Mouse (Mus musculus) erythroblast, embryonic 14.5 days (primary cell): Measurements from ENCODE around the gene Gdf11. TPM values are rescaled to one million over a fixed set of nuclear protein-coding genes. Genes with fewer than 3 reads are reported as not detected.

Source experiments
- H3K27me3 ChIP-seq: 2 replicates; pipeline ENCODE4 v1.6.1; 2012; ENCODE audit warnings: inconsistent platforms; ENCODE audit not compliant: control insufficient read depth
- H3K36me3 ChIP-seq: 2 replicates; pipeline ENCODE4 v1.6.1; 2012; ENCODE audit warnings: mild to moderate bottlenecking, inconsistent platforms; ENCODE audit not compliant: control insufficient read depth
- H3K4me1 ChIP-seq: 2 replicates; pipeline ENCODE4 v1.6.1; 2012; ENCODE audit warnings: inconsistent platforms; ENCODE audit not compliant: control insufficient read depth
- H3K4me3 ChIP-seq: replicated peaks from 2 replicates; pipeline ENCODE3; 2012; ENCODE audit warnings: moderate library complexity, mild to moderate bottlenecking, inconsistent platforms
- H3K9me3 ChIP-seq: 2 replicates; pipeline ENCODE4 v1.6.1; 2012; ENCODE audit warnings: low read length, inconsistent platforms, mixed read lengths; ENCODE audit not compliant: control insufficient read depth
- GATA1 ChIP-seq: IDR thresholded peaks from 2 replicates; pipeline ENCODE4 v1.6.1; 2012; ENCODE audit warnings: low read length, inconsistent platforms, mixed read lengths
- TAL1 ChIP-seq: IDR thresholded peaks from 3 replicates; pipeline ENCODE4 v1.6.1; 2012; ENCODE audit warnings: low read length, inconsistent platforms, mixed read lengths
- polyA plus RNA-seq: library from polyadenylated mRNA; stranded (reverse); fragments of >175 nt; gene quantifications from 2 replicates; pipeline ENCODE4 v1.2.3, GENCODE M21; 2012

Gene Gdf11
- not detected in 2 replicates for polyA plus RNA-seq

DNA sequence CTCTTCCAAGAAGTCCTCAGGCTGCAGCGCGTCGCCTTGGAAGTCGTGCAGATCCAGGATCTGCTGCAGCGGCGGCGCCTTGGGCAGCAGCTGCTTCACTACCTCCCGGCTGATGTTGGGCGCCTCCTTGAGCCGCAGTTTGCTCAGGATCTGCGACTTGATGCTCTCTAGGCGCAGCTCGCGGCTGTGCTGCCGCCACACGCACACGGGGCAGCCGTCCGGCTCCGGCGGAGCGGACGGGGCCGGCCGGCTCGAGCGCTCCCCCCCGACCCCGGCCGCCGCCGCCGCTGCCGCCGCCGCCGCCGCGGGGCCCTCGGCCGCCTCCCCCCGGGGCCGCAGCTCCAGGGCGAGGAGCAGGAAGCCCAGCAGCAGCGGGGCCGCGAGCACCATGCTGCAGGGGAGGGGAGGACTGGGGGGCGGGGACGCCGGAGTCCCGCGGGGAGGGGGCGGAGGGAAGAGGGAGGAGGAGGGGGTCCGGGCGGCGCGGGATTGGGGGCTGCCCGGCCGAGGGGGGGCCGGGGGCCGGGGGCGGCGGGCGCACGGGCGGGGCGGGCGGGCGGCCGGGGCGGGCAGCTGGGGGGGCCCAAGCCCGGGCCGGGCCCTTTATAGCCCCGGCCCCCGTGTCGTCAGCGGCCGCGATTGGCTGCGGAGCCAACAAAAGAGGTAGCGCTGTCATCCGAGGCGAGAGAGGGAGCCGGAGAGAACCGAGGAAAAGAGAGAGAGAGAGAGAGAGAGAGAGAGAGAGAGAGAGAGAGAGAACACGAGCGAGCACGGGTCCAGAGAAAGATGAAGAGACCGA lies at the start of gene Gdf11:
TSS of gene Gdf11 (minus strand) at position 423 of the 799 bp plus-strand sequence.
- Histone ChIP-seq H3K4me3 (peak within 1 kb of the TSS; percentile 55), H3K27me3 (peaks cover 99% of the 10 kb centered on the region), H3K4me1 (peaks cover 6% of the 10 kb centered on the region), H3K9me3 (peaks cover 7% of the 10 kb centered on the region; the same call in 1 of the 2 replicates), H3K36me3 (no peaks in the 10 kb centered on the region)
- TF ChIP-seq TAL1 (no peak), GATA1 (no peak)

DNA sequence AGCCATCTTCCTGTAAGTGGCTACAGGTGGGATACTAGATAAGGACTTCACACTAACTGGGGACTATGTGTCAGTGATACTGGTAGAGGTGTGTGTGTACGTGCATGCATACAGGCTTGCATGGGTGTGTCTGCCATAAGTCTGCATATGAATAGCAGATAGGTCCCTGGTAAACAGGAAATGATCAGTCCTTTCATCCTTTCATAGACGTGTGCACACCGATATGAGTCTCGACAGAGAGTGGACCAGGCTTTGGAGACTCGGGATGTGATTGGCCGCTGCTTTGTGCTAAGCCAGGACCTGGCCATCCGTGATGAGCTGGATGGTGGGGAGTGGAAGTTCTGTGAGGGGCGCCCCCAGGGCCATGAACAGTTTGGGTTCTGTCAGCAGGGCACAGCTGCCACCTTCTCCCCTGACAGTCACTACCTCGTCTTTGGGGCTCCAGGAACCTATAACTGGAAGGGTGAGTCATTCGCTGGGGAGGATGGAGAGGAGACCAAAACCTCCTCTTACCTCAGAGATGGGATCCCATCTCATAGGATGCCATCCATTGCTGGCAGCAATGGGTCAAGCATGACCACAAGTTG lies 49.0 kb upstream of the Gdf11 start:
- Histone ChIP-seq H3K4me1 (no peaks in the 10 kb centered on the region), H3K27me3 (peaks cover 24% of the 10 kb centered on the region), H3K36me3 (no peaks in the 10 kb centered on the region), H3K4me3 (no peak overlapping the region), H3K9me3 (no peaks in the 10 kb centered on the region)
- TF ChIP-seq GATA1 (no peak), TAL1 (no peak)

DNA sequence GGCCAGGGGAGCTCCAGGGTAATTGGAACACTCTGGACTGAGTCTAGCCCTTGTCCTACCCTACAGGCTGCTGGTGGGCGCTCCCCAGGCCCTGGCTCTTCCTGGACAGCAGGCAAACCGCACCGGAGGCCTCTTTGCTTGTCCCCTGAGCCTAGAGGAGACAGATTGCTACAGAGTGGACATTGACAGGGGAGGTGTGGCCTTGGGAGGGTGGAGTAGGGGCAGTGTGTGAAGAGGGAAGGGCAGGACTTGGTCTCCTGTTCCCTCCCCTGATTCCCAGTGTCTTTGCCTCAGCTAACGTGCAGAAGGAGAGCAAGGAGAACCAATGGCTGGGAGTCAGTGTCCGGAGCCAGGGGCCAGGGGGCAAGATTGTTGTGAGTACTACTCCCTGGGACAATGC lies 47.5 kb upstream of the Gdf11 start:
- no peak overlapping the region for H3K4me3 ChIP-seq
- peaks cover 39% of the 10 kb centered on the region for H3K27me3 ChIP-seq
- no peaks in the 10 kb centered on the region; the same call in 1 of the 2 replicates for H3K9me3 ChIP-seq
- no peaks in the 10 kb centered on the region for H3K4me1 ChIP-seq
- H3K36me3 ChIP-seq: no peaks in the 10 kb centered on the region
- TF ChIP-seq GATA1 (no peak), TAL1 (no peak)

DNA sequence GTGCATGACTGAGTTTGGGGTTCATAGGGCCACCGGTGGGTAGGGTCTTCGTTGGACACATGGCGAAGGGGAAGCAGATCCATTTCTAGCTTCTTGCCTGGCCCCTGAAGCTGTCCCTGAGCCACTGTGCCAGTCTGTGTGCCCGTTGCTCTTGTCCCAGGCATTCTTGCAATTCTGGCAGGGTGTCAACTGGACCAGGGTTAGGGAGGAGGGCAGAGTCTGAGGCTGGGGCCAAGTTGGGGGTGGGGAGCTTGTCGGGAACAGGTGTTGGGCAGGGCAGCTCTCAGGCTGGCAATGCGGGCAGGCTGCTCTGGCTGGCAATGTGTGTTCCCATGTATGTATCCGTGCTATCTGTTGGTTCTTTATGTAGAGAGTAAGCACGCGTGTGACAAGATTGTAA lies 46.9 kb upstream of the Gdf11 start:
- no peak for TF ChIP-seq GATA1
- no peak for TF ChIP-seq TAL1
- Histone ChIP-seq H3K4me3 (no peak overlapping the region), H3K9me3 (no peaks in the 10 kb centered on the region; the same call in 1 of the 2 replicates), H3K36me3 (no peaks in the 10 kb centered on the region), H3K27me3 (peaks cover 43% of the 10 kb centered on the region), H3K4me1 (no peaks in the 10 kb centered on the region)

DNA sequence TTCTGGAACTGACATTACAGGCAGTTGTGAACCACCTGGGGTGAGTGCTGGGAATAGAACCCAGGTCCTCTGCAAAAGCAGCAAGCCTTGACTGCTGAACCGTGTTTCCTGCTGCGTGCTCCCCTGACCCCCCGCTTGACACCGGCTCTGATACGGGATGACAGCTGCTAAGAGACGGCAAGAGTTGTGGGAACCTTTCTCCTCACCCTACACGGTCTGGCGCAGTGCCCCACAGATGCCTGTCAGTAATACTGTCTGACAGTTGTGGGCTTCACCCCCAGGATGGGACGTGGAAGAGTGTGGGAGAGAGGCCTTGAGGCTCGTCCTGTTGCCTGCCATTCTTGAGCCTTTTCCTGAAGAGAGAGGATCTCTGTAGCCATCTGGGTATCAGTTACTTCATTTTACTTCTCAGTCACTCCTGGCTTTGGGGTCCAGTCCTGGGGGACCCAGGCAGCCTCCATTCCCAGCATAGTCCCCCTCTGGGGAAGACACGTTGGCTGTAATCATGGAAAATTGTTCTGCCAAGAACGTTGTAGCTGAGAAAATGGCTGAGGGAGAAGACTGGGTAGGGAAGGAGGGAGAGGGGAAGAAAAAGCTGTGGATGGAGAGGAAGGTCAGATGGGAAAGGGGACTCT lies 46.4 kb upstream of the Gdf11 start:
- H3K36me3 ChIP-seq: no peaks in the 10 kb centered on the region
- no peaks in the 10 kb centered on the region for H3K4me1 ChIP-seq
- H3K27me3 ChIP-seq: peaks cover 49% of the 10 kb centered on the region
- TF ChIP-seq TAL1 (no peak), GATA1 (no peak)
- no peaks in the 10 kb centered on the region; the same call in 1 of the 2 replicates for H3K9me3 ChIP-seq
- no peak overlapping the region for H3K4me3 ChIP-seq

DNA sequence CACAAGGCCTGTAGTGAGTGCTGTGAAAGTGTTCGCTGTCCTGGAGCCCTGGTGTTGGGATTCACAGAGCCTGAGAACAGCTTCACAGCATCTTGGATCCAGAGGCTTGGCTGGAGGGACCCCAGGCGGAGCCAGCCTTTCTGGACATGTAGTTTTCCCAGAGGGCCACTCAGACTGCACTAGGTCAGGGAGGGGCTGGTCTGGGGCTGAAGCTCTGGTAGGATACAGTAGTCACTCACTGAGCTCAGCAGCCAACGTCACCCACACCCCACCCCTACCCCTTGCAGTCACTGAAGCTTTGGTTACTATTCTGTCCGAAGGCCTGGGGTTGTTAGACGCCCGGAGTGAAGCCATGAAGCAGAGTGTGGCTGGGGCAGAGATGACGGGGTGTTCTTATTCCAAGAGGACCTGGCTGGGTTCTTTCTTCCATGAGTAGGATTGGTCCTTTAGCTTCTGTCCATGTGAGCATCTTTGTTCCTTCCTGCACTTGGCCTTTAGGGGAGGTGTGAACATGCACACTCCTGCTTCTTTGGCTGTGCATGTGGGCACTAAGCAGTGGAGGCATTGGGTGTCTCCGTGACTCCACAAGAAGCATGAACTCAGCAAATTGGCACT lies 44.4 kb upstream of the Gdf11 start:
- Histone ChIP-seq H3K4me3 (no peak overlapping the region), H3K9me3 (no peaks in the 10 kb centered on the region; the same call in 1 of the 2 replicates), H3K4me1 (no peaks in the 10 kb centered on the region), H3K27me3 (peaks cover 65% of the 10 kb centered on the region), H3K36me3 (no peaks in the 10 kb centered on the region)
- no peak for TF ChIP-seq TAL1
- no peak for TF ChIP-seq GATA1

DNA sequence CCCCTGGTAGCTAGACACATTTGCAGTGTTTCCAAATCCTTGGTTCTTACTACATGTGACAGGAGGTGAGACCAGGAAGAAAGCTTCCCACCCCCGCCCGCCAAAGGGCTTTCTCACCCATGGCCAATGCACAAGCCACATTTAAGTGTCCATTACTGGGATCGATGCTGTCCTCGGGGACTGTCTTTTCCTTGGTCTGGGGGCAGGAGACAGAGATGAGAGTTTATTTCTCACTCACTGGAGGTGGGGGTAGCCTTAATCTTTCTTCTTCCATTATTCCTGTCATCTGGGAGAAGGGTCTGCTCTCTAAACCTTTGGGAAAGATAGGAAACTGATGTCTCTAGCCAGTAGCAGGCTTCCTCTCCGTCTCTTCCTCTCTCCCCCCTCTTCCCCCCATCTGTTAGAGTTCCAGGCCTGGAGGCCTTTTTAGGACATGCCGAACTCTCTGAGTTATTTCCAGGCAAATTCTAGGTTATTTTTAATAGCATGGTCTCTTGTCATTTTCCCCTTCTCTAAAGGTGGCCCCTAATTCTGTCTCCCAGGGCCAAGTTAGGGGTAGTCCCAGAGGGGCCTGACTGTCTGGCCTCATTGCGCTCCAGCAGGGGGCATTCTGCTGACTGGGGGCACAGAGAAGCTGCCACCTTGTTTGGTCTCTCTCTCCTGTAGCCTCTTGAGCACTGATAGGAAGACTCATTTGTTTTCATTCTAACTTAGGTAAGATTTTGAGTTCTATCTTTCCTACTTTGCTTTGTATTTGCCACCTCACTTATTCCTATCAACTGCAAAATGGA lies 43.7 kb upstream of the Gdf11 start:
- Histone ChIP-seq H3K4me3 (no peak overlapping the region), H3K9me3 (no peaks in the 10 kb centered on the region; the same call in 1 of the 2 replicates), H3K36me3 (no peaks in the 10 kb centered on the region), H3K27me3 (peaks cover 64% of the 10 kb centered on the region), H3K4me1 (no peaks in the 10 kb centered on the region)
- TF ChIP-seq GATA1: no peak
- TF ChIP-seq TAL1: no peak

DNA sequence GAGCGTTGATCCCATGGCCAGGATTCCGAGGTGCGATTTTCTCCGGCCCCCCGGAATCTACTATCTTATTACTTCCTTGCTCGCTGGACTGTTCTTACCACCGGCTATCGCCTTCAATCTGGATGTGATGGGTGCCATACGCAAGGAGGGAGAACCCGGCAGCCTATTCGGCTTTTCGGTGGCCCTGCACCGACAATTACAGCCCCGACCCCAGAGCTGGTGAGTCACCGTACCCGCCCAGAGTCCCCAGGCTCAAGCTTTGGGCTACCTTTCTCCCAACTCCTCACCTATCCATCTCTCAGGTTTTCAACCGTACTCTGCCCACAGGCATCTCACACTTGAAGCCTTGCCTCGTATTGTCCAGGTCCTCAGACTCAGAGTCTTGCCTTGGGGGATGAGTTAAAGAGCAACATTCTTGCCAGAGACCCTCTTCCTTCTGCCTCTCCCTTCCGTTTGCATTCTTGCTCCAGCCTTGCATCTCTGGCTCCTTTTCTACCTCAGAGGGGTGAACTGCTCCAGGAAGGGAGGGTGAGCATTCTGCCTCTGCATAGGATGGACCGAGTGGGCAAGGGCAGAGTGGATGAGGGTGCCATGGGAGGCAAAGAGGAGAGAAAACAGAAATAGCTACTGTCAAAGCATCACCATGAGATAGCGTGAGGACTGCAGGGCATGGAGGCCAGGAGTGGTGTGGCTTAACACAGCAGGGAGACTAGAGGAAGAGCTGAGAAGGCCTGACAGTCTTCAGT lies 42.6 kb upstream of the Gdf11 start:
- Histone ChIP-seq H3K4me1 (no peaks in the 10 kb centered on the region), H3K27me3 (peaks cover 71% of the 10 kb centered on the region), H3K4me3 (no peak overlapping the region), H3K9me3 (no peaks in the 10 kb centered on the region; the same call in 1 of the 2 replicates), H3K36me3 (no peaks in the 10 kb centered on the region)
- TF ChIP-seq GATA1 (no peak), TAL1 (no peak)
